Mouse (Mus musculus): Measurements from ENCODE around the gene Slc38a5. TPM values are rescaled to one million over a fixed set of nuclear protein-coding genes. Genes with fewer than 3 reads are reported as not detected.
A peak's percentile ranks its signal among the peaks of the same experiment; 100 is the strongest.

Gene Slc38a5
- total RNA-seq (2021) = not detected
- long read RNA-seq, experiment 1 = 0 reads
- long read RNA-seq, experiment 2 = 0 reads

GRCm38 (mm10) chrX:8271083-8271820 is at the start of gene Slc38a5:
Slc38a5 (plus strand) TSS chrX:8271133.
- intact Hi-C loops (cut with DNase I) = no loop called here
- no peak for DNase-seq

DNA sequence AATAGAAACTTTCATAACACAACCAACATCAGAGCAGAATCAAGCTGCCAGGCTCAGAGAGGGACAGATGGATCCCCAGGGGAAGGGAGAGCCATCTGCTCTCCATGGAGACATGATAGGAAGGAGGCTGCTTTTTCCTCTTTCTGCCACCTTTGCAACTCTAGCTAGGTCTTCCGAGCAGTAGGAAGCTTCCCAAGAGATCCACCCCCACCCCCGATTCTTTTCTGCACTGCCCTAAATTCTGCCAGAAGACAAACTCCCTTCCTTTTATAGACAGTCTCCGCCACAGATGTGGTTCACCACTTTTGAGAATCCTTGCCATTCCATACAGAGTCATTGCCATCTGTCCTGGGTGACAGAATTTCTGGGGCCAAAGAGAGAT is 48.6 kb upstream of the Slc38a5 start:
- no peak for DNase-seq
- intact Hi-C loops (cut with DNase I) = no loop called here

DNA sequence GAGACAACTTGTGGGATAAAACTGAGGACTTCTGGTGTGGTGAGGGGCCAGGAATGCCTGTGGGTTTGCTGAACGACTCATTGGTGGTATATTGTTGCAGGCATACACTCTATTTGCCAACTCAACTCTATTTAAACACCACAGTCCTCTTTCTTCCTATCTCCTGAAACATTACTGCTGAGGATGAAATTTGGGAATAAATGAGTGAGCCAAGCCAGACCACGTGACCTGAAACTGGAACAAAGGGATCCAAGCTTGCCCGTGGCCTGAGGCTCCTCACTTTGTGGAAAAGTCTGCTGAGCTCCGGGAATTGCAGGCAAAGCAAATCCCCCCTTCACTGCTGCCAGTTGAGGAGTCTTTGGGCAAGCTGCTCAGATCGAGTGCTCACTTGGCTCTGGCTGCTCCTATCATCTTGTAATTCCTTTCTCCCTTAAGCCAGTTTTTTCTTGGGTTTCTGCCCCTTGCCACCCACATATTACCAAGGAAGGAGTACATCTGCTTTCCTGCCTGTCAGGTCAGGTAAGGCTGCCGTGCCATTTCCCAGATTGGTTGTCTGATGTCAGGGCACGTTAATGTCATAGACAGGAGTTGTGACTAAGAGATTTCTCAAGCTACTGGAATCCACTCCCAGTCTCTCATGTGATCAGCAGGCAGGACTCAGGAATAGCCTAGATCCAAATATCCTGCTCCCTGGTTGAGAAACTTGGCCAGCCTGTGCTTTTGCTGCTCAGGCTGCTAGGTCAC is 48.1 kb upstream of the Slc38a5 start:
- DNase-seq = peak in 1 of 2 experiments; percentile 12
- intact Hi-C loops (cut with DNase I) = no loop called here

- intact Hi-C loops (cut with DNase I) = no loop called here
- DNase-seq = no peak
These were observed 47.5 kb upstream of the Slc38a5 start for GRCm38 (mm10) chrX:8223473-8223872.

DNA sequence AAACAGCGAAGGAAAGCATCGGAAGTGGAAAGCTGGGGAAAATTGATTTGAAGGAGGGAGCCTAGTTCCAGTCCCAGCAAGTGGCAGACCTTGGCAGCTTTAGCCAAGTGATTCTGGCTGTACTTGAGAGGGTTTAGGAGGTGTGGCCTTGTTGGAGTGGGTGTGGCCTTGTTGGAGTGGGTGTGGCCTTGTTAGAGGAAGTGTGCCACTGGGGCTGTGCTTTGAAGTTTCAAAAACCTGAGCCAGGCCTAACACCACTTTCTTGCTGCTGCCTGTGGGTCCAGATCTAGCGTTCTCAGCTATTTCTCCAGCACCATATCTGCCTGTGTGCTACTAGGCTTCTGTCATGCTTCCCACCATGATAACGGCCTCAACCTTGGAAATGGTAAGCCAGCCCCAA is 40.7 kb upstream of the Slc38a5 start:
- no peak for DNase-seq
- intact Hi-C loops (cut with DNase I) = no loop called here

DNA sequence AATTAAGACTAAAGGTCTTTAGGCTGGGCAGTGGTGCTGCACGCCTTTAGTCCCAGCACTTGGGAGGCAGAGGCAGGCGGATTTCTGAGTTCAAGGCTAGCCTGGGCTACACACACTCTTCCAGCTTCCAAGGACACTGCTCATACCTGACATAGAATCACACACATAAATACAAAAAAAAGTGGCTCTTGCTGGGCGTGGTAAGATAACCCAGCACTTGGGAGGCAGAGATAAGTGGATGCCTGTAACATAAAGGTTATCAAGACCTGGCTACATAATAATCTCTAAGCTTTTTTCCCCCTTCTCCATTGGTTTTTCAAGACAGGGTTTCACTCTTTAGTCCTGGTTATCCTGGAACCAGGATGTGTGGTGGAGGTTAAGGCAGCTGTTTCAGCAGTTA is 37.3 kb upstream of the Slc38a5 start:
- intact Hi-C loops (cut with DNase I) = no loop called here
- no peak for DNase-seq

- no peak for DNase-seq
- intact Hi-C loops (cut with DNase I) = no loop called here
These were observed 34.2 kb upstream of the Slc38a5 start for GRCm38 (mm10) chrX:8236704-8237103.

DNA sequence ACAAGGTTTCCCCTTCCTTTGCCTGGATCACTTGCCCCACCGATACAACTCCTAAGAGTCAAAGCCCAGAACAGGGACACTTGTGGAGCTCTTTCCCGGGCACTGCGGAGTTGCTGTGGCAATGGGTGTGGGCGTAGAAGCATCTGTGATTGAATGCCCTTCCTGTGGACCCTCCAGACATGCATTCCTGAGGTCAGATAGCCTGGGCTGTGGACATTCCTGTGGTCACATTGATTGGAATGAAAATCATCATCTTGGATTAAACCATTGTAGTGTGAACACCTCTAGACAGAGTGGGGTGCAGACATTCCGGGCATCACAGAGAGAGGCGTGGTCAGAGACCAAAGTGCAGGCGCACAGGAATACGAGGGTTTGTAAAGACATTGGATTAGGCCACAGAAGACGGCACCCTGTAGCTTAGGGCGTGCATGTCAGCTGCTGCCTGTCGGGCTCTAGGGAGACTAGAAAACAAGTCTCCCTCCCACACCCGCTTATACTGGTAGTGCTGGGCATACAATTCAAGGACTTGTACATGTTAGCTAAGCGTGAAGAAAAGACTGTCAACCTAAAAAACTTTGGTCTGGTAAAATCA is 32.0 kb upstream of the Slc38a5 start:
- intact Hi-C loops (cut with DNase I) = no loop called here
- DNase-seq = no peak

- intact Hi-C loops (cut with DNase I) = loop anchor here (10.0 kb wide), 1 partner anchor 103 kb away; the partner anchor contains the start of gene Rbm3
- no peak for DNase-seq
These were observed 23.3 kb upstream of the Slc38a5 start for GRCm38 (mm10) chrX:8247680-8248079.

DNA sequence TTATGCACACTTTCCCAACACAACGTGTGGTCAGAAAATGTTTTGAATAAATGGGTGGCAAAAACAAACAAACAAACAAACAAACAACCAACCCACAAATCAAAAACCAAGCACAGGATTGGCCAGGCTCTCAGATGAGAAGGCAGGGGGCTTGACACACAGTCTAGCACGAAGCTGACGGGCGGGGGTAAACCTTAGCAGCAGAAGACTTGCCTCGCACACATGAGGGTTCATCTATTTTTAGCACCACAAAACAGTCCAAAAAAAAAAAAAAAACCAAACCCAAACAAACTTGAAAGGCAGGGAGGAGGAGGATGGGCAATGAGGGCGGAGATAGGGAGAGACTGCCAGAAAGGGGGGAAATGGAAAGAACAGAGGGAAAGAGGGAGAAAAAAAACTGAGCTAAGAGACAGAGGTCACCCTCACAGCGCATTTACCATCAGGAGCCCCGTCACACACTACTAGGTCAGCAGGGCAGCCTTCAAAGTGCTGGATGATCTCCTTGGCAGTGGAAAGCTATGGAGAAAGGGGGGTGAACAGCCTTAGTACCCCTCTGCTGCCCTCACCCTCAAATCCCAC is 22.3 kb upstream of the Slc38a5 start:
- intact Hi-C loops (cut with DNase I) = loop anchor here (10.0 kb wide), 1 partner anchor 104 kb away; the partner anchor contains the start of gene Rbm3
- no peak for DNase-seq

DNA sequence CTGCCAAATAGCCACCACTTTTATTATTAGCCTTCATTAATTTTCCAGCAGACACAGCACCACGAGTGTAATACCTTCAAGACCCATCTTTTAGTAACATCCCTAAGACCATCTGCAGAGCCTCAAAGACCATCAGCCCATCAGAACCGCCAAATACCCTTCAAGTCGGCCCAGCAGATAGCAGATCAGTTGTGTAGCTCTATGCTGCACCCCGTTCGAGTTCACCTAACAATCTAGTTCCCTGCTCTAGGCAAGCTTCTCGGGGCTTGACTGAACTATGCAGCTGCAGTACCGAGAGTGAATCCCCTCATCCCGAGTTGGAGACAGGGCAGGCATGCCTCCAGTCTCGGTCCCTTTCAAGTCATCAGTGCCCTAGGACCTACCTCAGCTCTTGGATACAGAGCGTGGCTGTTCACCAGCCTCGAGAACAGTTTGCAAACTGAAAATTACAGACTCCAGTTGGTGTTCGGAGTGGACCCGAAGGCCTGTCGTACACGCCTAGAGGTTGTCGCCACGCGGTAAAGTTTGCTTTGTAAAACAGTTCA is 19.1 kb upstream of the Slc38a5 start:
- intact Hi-C loops (cut with DNase I) = loop anchor here (10.0 kb wide), 1 partner anchor 157 kb away; the partner anchor contains the start of gene Was

DNA sequence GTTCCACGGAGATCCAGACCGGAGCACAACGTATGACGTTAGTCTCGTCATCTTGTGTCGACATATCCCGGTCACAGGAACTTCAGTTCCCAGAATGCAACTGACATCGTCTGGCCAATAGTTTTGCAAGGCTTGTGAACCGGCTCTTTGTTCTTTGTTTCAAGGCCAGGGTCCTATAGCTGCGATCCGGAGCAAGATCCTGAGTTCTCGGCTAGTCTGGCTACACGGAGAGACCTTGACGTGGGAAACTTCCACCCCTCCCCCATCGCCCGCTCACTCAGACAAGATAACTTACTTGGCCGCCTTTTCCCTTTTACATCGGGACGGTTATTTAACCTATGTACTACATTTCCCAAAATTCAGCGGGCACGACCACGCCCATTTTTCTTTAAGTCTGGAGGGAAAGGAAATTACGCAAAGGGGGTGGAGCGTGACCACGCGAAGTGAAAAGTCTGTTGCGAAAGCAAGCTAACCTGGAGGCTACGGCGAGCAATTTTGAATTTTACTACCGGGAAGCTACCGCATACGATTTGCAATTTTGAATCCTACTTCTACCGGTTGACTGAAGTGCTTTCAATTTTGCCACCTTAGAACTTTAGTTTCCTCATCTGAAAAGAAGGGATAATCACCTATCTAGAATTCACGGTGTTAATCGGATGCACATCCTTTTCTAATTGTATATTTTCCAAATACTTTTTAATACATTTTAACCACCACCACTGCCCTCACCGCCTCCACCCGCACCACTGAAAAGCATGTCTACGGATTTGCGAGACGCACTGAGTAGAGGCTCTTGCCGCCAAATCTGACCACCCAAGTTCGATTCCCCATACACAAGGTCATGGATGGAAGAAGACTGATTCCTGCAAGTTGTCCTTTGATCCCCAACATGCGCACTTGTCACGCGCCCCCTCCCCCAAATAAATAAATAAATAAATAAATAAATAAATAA is 18.3 kb upstream of the Slc38a5 start, which contains the start of gene Ftsj1:
TSS of gene Ftsj1 (minus strand) at position 73 of the 952 bp plus-strand sequence.
- DNase-seq = peak; percentile 55 to 76
- intact Hi-C loops (cut with DNase I) = loop anchor here (10.0 kb wide), 1 partner anchor 158 kb away; the partner anchor contains the start of gene Was

More for the DNA sequence above, 19.1 kb upstream of the Slc38a5 start:
- no peak for DNase-seq

DNA sequence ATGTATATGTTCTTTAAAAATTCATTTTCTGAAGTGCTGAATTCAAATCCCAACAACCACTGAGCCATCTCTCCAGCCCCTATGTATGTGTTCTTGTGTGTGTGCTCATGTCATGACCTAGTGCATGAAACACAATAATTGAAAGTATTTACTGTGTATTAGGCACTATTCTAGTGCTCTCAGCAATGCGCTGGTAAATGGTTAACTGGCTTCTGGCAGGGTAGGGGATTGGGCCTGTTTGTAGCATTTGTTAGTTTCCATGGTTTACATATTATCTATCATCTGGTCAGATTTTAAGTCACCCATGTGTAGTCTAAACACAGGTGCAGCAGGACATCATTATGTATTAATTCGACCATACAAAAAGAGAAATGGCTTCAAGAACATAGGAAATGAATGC is 17.2 kb upstream of the Slc38a5 start:
- intact Hi-C loops (cut with DNase I) = loop anchor here (10.0 kb wide), 1 partner anchor 159 kb away; the partner anchor contains the start of gene Was
- DNase-seq = no peak

- intact Hi-C loops (cut with DNase I) = loop anchor here (10.0 kb wide), 1 partner anchor 161 kb away; the partner anchor contains the start of gene Was
- DNase-seq = no peak
These were observed 15.1 kb upstream of the Slc38a5 start for GRCm38 (mm10) chrX:8255807-8256206.

GRCm38 (mm10) chrX:8259478-8259877 is 11.5 kb upstream of the Slc38a5 start:
- DNase-seq = no peak
- intact Hi-C loops (cut with DNase I) = loop anchor here (10.0 kb wide), 1 partner anchor 165 kb away; the partner anchor contains the start of gene Was

DNA sequence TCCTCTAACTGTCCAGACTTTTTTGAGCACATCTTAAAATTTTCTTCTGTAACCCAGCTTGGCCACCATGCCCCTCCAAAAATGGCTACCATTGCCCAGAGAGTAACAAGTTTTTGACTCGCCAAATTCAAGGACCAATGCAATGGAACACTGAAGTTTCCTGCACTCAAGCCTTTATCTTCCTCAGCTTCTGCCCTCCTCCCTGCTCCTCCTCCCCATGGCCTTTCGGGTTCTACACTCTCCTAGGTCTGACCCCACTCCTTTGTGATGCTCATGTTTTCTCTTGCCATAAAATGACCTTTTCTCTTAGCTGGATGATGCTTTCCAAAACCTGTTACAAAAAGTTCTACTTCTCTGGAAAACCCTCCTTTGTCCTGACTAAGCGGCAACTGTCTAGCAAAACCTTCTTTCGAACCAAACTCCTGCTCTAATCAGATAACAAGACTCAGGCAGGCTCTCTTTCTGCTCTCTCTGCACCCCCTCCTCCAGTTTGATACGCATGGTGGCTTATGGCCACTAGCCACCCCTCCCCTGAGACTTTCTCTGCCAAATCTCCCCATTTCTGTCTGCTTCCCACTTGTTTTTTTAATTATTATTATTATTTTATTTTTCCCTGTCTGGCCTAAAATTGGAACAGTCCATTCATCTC is 7.7 kb upstream of the Slc38a5 start:
- no peak for DNase-seq
- intact Hi-C loops (cut with DNase I) = no loop called here

- DNase-seq = no peak
These were observed 6.7 kb upstream of the Slc38a5 start for GRCm38 (mm10) chrX:8264222-8264621.

DNA sequence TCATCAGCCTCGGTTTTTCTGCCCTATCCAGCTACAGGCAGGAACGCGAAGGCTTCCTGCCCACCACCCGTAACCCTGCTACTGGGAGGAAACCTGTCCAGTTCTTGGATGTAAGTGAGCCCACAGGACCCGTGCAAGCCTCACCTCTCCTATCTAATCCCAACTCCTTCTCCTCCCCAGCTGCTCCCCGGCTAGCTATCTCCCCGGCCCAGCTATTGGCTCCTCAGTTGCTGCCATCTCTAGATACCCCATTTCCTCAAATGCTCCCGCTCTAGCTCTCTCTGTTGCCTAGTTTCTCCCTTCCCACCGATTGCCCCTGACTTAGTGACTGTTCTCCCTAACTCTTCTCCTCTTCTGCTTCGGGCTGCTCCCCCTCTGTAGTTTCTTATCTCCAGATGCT is 1.1 kb downstream of the Slc38a5 start:
- intact Hi-C loops (cut with DNase I) = no loop called here
- no peak for DNase-seq

More at GRCm38 (mm10) chrX:8264222-8264621, 6.7 kb upstream of the Slc38a5 start:
- intact Hi-C loops (cut with DNase I) = no loop called here

- intact Hi-C loops (cut with DNase I) = no loop called here
- no peak for DNase-seq
These were observed 3.1 kb downstream of the Slc38a5 start for GRCm38 (mm10) chrX:8274056-8274455.

Data from gastrocnemius, postnatal 36 days (tissue).